Mouse (Mus musculus): Measurements from ENCODE around the gene Slc32a1. TPM values are rescaled to one million over a fixed set of nuclear protein-coding genes. Genes with fewer than 3 reads are reported as not detected.

The Slc32a1 gene
- polyA plus RNA-seq, 1 experiment from 2014 or later, result not detected

DNA sequence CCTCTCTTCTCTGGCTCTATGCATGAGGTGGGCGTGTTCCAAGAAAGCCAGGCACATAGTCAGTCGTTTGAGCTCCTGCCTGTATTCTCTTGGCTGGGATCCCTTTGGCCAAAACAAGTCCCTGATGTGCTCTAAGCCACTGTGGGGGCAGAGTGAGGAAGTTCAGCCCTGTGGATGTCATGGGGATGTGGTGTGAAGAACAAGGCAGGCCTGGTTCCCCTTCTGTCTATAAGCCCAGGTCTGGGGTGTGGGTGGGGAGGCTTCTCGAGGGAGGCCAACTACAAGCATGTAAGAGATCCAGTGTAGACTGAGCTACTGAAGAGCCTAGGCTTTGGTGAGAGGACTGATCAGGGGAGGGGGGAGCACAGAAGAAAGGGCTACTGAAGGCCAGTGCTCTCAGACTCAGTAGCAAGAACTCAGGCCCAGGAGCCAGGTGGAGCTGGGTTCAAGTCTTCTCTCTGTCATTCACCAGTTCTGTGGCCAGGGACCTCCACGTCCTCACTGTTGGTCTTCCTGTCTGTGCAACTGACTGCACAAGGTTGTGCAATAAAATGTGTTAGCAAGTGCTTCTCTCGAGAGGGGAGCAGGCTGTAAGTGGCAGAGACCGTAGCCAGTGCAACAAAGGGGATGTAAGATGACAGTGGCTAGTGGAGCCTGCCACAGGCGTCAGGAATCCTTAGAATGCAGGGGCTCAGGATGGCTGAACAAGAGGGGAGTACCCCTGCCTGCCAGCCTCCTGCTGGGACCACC is 40.8 kb downstream of the Slc32a1 start:
- no peaks in the 10 kb centered on the region for H3K9me3 ChIP-seq (replicated peaks)
- no peaks in the 10 kb centered on the region for H3K27me3 ChIP-seq (ENCODE audit: low read depth, poor library complexity, severe bottlenecking)
- no peaks in the 10 kb centered on the region for H3K4me1 ChIP-seq
- H3K27ac ChIP-seq, result no peak overlapping the region
- no peak overlapping the region for H3K4me3 ChIP-seq
- 74% methylated on average over 7 of the region's 7 CpGs for WGBS
- no peaks in the 10 kb centered on the region for H3K36me3 ChIP-seq
- no peak for DNase-seq (ENCODE audit: low spot score)

GRCm38 (mm10) chr2:158652985-158653384 is 42.4 kb downstream of the Slc32a1 start:
- Histone ChIP-seq H3K4me3 (no peak overlapping the region), H3K36me3 (no peaks in the 10 kb centered on the region), H3K4me1 (no peaks in the 10 kb centered on the region), H3K27ac (no peak overlapping the region), H3K9me3 (replicated peaks) (no peaks in the 10 kb centered on the region), H3K27me3 (ENCODE audit: low read depth, poor library complexity, severe bottlenecking) (no peaks in the 10 kb centered on the region)
- 8% methylated on average over 4 of the region's 4 CpGs for WGBS
- DNase-seq (ENCODE audit: low spot score), result peak; percentile 85

DNA sequence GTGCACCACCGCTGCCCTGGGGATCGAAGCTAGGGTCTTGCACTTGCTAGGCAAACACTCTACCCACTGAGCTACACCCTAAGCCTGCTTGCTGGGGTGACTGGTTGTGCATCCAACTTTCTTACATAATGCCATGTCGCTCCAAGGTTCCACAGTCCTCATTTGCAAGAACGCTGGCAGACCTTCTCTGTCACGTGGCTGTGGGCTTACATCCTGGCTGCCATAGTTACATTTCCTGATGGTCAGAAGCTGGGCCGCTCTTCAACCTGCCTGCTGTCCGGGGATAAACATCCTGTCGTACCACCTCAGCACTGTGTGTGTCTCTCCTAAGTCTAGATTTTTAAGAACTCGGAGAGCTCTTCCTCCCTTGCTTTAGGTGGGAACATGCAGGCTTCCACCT is 44.1 kb downstream of the Slc32a1 start:
- Histone ChIP-seq H3K27ac (no peak overlapping the region), H3K9me3 (replicated peaks) (no peaks in the 10 kb centered on the region), H3K27me3 (ENCODE audit: low read depth, poor library complexity, severe bottlenecking) (no peaks in the 10 kb centered on the region), H3K36me3 (no peaks in the 10 kb centered on the region), H3K4me1 (peaks cover 15% of the 10 kb centered on the region), H3K4me3 (no peak overlapping the region)
- no peak for DNase-seq (ENCODE audit: low spot score)
- 86% methylated on average over 9 of the region's 9 CpGs for WGBS

GRCm38 (mm10) chr2:158655806-158656205 is 45.2 kb downstream of the Slc32a1 start:
- Histone ChIP-seq H3K36me3 (no peaks in the 10 kb centered on the region), H3K4me3 (no peak overlapping the region), H3K9me3 (replicated peaks) (no peaks in the 10 kb centered on the region), H3K27ac (no peak overlapping the region), H3K4me1 (peaks cover 15% of the 10 kb centered on the region), H3K27me3 (ENCODE audit: low read depth, poor library complexity, severe bottlenecking) (no peaks in the 10 kb centered on the region)
- no peak for DNase-seq (ENCODE audit: low spot score)
- 76% methylated on average over 4 of the region's 4 CpGs for whole genome bisulfite sequencing

DNA sequence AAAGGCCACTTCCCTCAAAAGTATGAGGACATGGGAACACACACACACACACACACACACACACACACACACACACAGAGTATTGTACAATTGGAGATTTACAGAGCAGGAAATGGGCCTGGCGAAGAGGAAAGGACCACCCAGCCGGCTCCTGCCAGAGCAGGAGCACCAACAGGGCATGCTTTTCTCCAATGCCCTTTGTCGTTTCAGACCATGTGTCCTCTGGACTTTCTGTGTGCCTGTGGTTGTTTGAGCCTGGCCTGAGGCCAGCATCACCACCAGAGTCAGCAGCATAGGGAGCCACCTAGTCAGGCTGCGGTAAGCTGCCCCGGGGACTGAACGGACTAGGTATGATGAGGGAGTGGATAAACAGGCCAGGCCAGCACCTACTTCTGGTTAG is 48.3 kb downstream of the Slc32a1 start:
- WGBS, result 61% methylated on average over 6 of the region's 6 CpGs
- Histone ChIP-seq H3K27me3 (ENCODE audit: low read depth, poor library complexity, severe bottlenecking) (0 out of 2 replicates have a peak, but pooled peaks cover under 1% of the 10 kb centered on the region), H3K36me3 (no peaks in the 10 kb centered on the region), H3K4me1 (peaks cover 15% of the 10 kb centered on the region), H3K4me3 (no peak overlapping the region), H3K9me3 (replicated peaks) (no peaks in the 10 kb centered on the region), H3K27ac (peak overlapping the region; percentile 65)
- DNase-seq (ENCODE audit: low spot score), result no peak

DNA sequence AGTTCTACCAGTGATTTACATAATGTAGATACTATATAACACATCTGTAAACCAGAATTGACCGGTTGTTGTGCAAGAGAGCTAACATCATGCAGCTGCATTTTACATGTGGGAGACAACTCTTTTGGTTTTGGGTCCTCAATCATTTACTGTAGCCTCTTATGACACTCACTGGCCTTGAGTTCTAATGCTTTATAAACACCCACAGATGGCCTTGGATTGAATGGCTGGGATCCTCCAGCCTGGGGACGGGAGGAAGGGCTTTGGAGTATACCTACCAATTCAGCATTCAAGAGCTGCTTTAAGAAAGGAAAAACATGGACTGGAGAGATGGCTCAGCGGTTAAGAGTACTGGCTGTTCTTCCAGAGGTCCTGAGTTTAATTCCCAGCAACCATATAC is 48.8 kb downstream of the Slc32a1 start:
- Histone ChIP-seq H3K4me1 (peaks cover 15% of the 10 kb centered on the region), H3K36me3 (no peaks in the 10 kb centered on the region), H3K4me3 (no peak overlapping the region), H3K9me3 (replicated peaks) (no peaks in the 10 kb centered on the region), H3K27ac (peak overlapping the region; percentile 65; the same call in 1 of the 2 replicates), H3K27me3 (ENCODE audit: low read depth, poor library complexity, severe bottlenecking) (peaks cover 6% of the 10 kb centered on the region; the same call in 1 of the 2 replicates)
- DNase-seq (ENCODE audit: low spot score), result no peak
- 77% methylated on average over 3 of the region's 3 CpGs for WGBS

- DNase-seq (ENCODE audit: low spot score), result no peak
- 80% methylated on average over 4 of the region's 4 CpGs for WGBS
Observed at GRCm38 (mm10) chr2:158665098-158665497, 54.5 kb downstream of the Slc32a1 start, which contains the start of gene Ppp1r16b. Gene Ppp1r16b (plus strand): TSS chr2:158665398.

More at GRCm38 (mm10) chr2:158665098-158665497, 54.5 kb downstream of the Slc32a1 start, which contains the start of gene Ppp1r16b:
- Histone ChIP-seq H3K36me3 (no peaks in the 10 kb centered on the region), H3K27me3 (ENCODE audit: low read depth, poor library complexity, severe bottlenecking) (peaks cover 64% of the 10 kb centered on the region), H3K9me3 (replicated peaks) (no peaks in the 10 kb centered on the region), H3K4me3 (no peak within 1 kb of the TSS), H3K4me1 (peaks cover 28% of the 10 kb centered on the region), H3K27ac (no peak within 1 kb of the TSS)

MicroRNAs encoded within 50 kb of the gene (microRNA counts, 519-probe panel; counts per million panel counts)
- 684 counts per million, percentile 72 among the panel's probes with 10 or more counts for microRNA mmu-miR-3474

Small RNAs within 50 kb of the gene (microRNA-seq; reads per million reads assigned to microRNA genes)
- 2.3 reads per million for gene Mir3474

Other genes with a start within 250 kb of the Slc32a1 start
- 7.0 TPM in 2 replicates for gene Snhg11, start 235.1 kb upstream of the Slc32a1 start, polyA plus RNA-seq (2016; fragmentation: Nextera tagmentation; extraction: Ambion mirVana)
- 10.7 and 12.6 TPM in 2 replicates for gene Ralgapb, start 200.9 kb upstream of the Slc32a1 start, polyA plus RNA-seq (2016; fragmentation: Nextera tagmentation; extraction: Ambion mirVana)
- gene Adig, start 108.2 kb upstream of the Slc32a1 start, polyA plus RNA-seq (2016; fragmentation: Nextera tagmentation; extraction: Ambion mirVana), result 0.35 TPM in 1 of 2 replicates, not detected in the other
- 0.16 TPM in 1 of 2 replicates, not detected in the other for gene Arhgap40, start 98.0 kb upstream of the Slc32a1 start, polyA plus RNA-seq (2016; fragmentation: Nextera tagmentation; extraction: Ambion mirVana)
- gene Actr5, start 14.1 kb downstream of the Slc32a1 start, polyA plus RNA-seq (2016; fragmentation: Nextera tagmentation; extraction: Ambion mirVana), result 13.8 and 16.2 TPM in 2 replicates
- 4.4 TPM in 2 replicates for gene Ppp1r16b, start 54.6 kb downstream of the Slc32a1 start, polyA plus RNA-seq (2016; fragmentation: Nextera tagmentation; extraction: Ambion mirVana)
- gene Fam83d, start 157.3 kb downstream of the Slc32a1 start, polyA plus RNA-seq (2016; fragmentation: Nextera tagmentation; extraction: Ambion mirVana), result 47.7 and 53.3 TPM in 2 replicates
- gene Dhx35, start 184.0 kb downstream of the Slc32a1 start, polyA plus RNA-seq (2016; fragmentation: Nextera tagmentation; extraction: Ambion mirVana), result 19.7 and 22.0 TPM in 2 replicates

Measured in limb, embryonic 10.5 days (tissue).